Mouse (Mus musculus) midbrain, embryonic 12.5 days (tissue): Measurements from ENCODE around the gene Tcte3. TPM values are rescaled to one million over a fixed set of nuclear protein-coding genes. Genes with fewer than 3 reads are reported as not detected.
"Not testable (repeated sequence)": the region's sequence is repeated elsewhere in the genome, so short reads cannot be mapped to it uniquely, and the experiment has no call there.

ENCODE experiments used
- ATAC-seq: fragments of 200-750 bp; cut with Nextera tagmentation; 2 replicates; pipeline ENCODE4 v1.8.0; 2017; ENCODE audit warnings: low read depth, moderate TSS enrichment, moderate library complexity; ENCODE audit not compliant: low FRiP score
- H3K27ac ChIP-seq: fragments of 300-500 bp; sonication (generic); replicated peaks from 2 replicates; pipeline ENCODE4 v1.5.1; 2016; ENCODE audit warnings: mild to moderate bottlenecking
- H3K27me3 ChIP-seq: fragments of 300-500 bp; sonication (generic); 2 replicates; pipeline ENCODE4 v1.6.1; 2016; ENCODE audit warnings: mild to moderate bottlenecking
- H3K36me3 ChIP-seq: fragments of 300-500 bp; sonication (generic); 2 replicates; pipeline ENCODE4 v1.6.1; 2016
- H3K4me1 ChIP-seq: fragments of 300-500 bp; sonication (generic); 2 replicates; pipeline ENCODE4 v1.6.1; 2016
- H3K4me2 ChIP-seq: fragments of 300-500 bp; sonication (generic); replicated peaks from 2 replicates; pipeline ENCODE4 v1.6.1; 2016; ENCODE audit warnings: mild to moderate bottlenecking, moderate library complexity
- H3K4me3 ChIP-seq: fragments of 300-500 bp; sonication (generic); 2 replicates; pipeline ENCODE4 v1.5.1; 2016; ENCODE audit warnings: mild to moderate bottlenecking
- H3K9ac ChIP-seq: fragments of 300-500 bp; sonication (generic); replicated peaks from 2 replicates; pipeline ENCODE4 v1.6.1; 2016; ENCODE audit warnings: mild to moderate bottlenecking, moderate library complexity
- H3K9me3 ChIP-seq: fragments of 300-500 bp; sonication (generic); 2 replicates; pipeline ENCODE4 v1.6.1; 2016; ENCODE audit warnings: mild to moderate bottlenecking
- WGBS: fragments of 180-500 bp; shearing (Covaris S2); methylation state at CpG from one replicate; pipeline ENCODE4 v1.1.7; 2016; 5-methylcytosine and 5-hydroxymethylcytosine counted together
- polyA plus RNA-seq: library from polyadenylated mRNA; unstranded; fragments of >200 nt; fragmentation: Nextera tagmentation; extraction: Ambion mirVana; gene quantifications from 2 replicates; pipeline ENCODE4 v1.2.1, GENCODE M21; 2016

The Tcte3 gene
- polyA plus RNA-seq, 1 experiment from 2014 or later = not detected

- not testable (repeated sequence) for H3K4me3 ChIP-seq, H3K27ac ChIP-seq, H3K4me1 ChIP-seq, H3K4me2 ChIP-seq, H3K9ac ChIP-seq, H3K36me3 ChIP-seq, H3K27me3 ChIP-seq, H3K9me3 ChIP-seq
- ATAC-seq = peak; percentile 94
- no CpG with 5 or more reads among the region's 48 CpGs for WGBS
These were observed 16.6 kb downstream of the Tcte3 start for GRCm38 (mm10) chr17:15024502-15025193.

GRCm38 (mm10) chr17:15023878-15024492 is 17.3 kb downstream of the Tcte3 start:
- not testable (repeated sequence) for H3K9ac ChIP-seq, H3K27me3 ChIP-seq, H3K36me3 ChIP-seq, H3K4me3 ChIP-seq, H3K4me2 ChIP-seq, H3K4me1 ChIP-seq, H3K27ac ChIP-seq, H3K9me3 ChIP-seq
- peak; percentile 85 for ATAC-seq
- no CpG with 5 or more reads among the region's 97 CpGs for WGBS

- ATAC-seq, H3K36me3 ChIP-seq: not testable (repeated sequence)
- WGBS = 88% methylated on average over 3 of the region's 3 CpGs
These were observed 19.6 kb downstream of the Tcte3 start for GRCm38 (mm10) chr17:15021503-15022220.

GRCm38 (mm10) chr17:15009706-15010413 is 31.4 kb downstream of the Tcte3 start, which contains the start of gene Gm3435:
Gene Gm3435 (plus strand): TSS chr17:15010176.
- H3K9ac ChIP-seq, H3K9me3 ChIP-seq, H3K27ac ChIP-seq, H3K4me1 ChIP-seq, H3K4me3 ChIP-seq, H3K4me2 ChIP-seq, H3K27me3 ChIP-seq, H3K36me3 ChIP-seq: not testable (repeated sequence)
- peak; percentile 99 for ATAC-seq
- WGBS = no CpG with 5 or more reads among the region's 60 CpGs

More at GRCm38 (mm10) chr17:15021503-15022220, 19.6 kb downstream of the Tcte3 start:
- not testable (repeated sequence) for H3K4me2 ChIP-seq, H3K27me3 ChIP-seq, H3K4me3 ChIP-seq, H3K9me3 ChIP-seq, H3K4me1 ChIP-seq, H3K9ac ChIP-seq, H3K27ac ChIP-seq

- not testable (repeated sequence) for H3K9me3 ChIP-seq, H3K27me3 ChIP-seq, H3K4me2 ChIP-seq, H3K4me1 ChIP-seq, H3K27ac ChIP-seq, H3K36me3 ChIP-seq, ATAC-seq, H3K9ac ChIP-seq, H3K4me3 ChIP-seq
- no CpG with 5 or more reads among the region's 3 CpGs for WGBS
These were observed 32.2 kb downstream of the Tcte3 start for GRCm38 (mm10) chr17:15009088-15009487.

GRCm38 (mm10) chr17:15000047-15000446 is 41.2 kb downstream of the Tcte3 start:
- H3K4me1 ChIP-seq, H3K27me3 ChIP-seq: not testable (repeated sequence)
- whole genome bisulfite sequencing = no CpG with 5 or more reads among the region's 4 CpGs

GRCm38 (mm10) chr17:14994140-14994539 is 47.1 kb downstream of the Tcte3 start:
- H3K9me3 ChIP-seq, H3K27me3 ChIP-seq, ATAC-seq, H3K4me1 ChIP-seq, H3K9ac ChIP-seq, H3K4me3 ChIP-seq, H3K36me3 ChIP-seq, H3K4me2 ChIP-seq, H3K27ac ChIP-seq: not testable (repeated sequence)
- WGBS = no CpG with 5 or more reads among the region's 5 CpGs

More at GRCm38 (mm10) chr17:15000047-15000446, 41.2 kb downstream of the Tcte3 start:
- not testable (repeated sequence) for H3K27ac ChIP-seq, H3K36me3 ChIP-seq, ATAC-seq, H3K9ac ChIP-seq, H3K4me3 ChIP-seq, H3K4me2 ChIP-seq, H3K9me3 ChIP-seq

- peak; percentile 93 for ATAC-seq
- not testable (repeated sequence) for H3K9ac ChIP-seq, H3K9me3 ChIP-seq, H3K4me1 ChIP-seq, H3K4me3 ChIP-seq, H3K27ac ChIP-seq, H3K4me2 ChIP-seq, H3K36me3 ChIP-seq, H3K27me3 ChIP-seq
- no CpG with 5 or more reads among the region's 47 CpGs for WGBS
These were observed 48.0 kb downstream of the Tcte3 start for GRCm38 (mm10) chr17:14993139-14993832.

GRCm38 (mm10) chr17:14992522-14993138 is 48.7 kb downstream of the Tcte3 start:
- WGBS = no CpG with 5 or more reads among the region's 98 CpGs
- H3K4me3 ChIP-seq, H3K27me3 ChIP-seq, H3K9me3 ChIP-seq, H3K36me3 ChIP-seq, H3K9ac ChIP-seq, ATAC-seq, H3K4me1 ChIP-seq, H3K27ac ChIP-seq, H3K4me2 ChIP-seq: not testable (repeated sequence)

- H3K9ac ChIP-seq, H3K36me3 ChIP-seq, H3K4me3 ChIP-seq, H3K27ac ChIP-seq, H3K27me3 ChIP-seq, H3K9me3 ChIP-seq, H3K4me2 ChIP-seq, ATAC-seq, H3K4me1 ChIP-seq: not testable (repeated sequence)
- WGBS = 74% methylated on average over 4 of the region's 5 CpGs
These were observed 51.1 kb downstream of the Tcte3 start for GRCm38 (mm10) chr17:14990116-14990702.
